8 mouse cellular contexts compared by ENCODE assay signal in the genomic region with DNA sequence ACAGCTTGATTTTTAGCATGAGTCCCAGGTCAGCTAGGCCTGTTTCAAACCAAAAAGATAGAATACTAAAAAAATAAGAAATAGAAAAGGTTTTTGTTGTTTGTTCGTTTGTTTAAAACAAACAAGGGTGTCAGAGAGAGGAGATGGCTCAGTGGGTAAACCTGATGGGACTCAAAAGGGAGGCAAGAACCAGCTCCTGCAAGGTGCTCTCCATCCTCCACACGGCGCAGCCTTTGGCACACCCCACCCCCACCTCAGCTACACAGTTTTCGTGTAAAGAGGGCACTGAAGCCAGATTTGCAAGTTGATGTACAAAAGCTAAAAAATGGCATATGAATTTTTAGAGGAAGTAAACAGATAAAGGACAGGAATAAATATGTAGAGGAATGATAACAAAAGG.
"Had no signal": no experiment of that assay in that cellular context is flagged by ENCODE, and none has a peak within 500 bp of the region (broad histone marks: within the 10 kb centered on the region; RNA-seq: fewer than 3 reads in every experiment).

No protein-coding gene starts in this region.

- H3K9ac ChIP-seq: kidney, embryonic 15.5 days; midbrain, embryonic 12.5 days had no signal

- H3K27me3 ChIP-seq: kidney, embryonic 15.5 days; midbrain, embryonic 12.5 days had no signal

- H3K4me3 ChIP-seq: kidney, embryonic 15.5 days; midbrain, embryonic 12.5 days had no signal

- DNase-seq: kidney, adult 2 months; kidney, postnatal 14 days; lung, adult 18-20 months had no signal

- H3K9me3 ChIP-seq: kidney, embryonic 15.5 days; midbrain, embryonic 12.5 days had no signal

- ATAC-seq: midbrain, embryonic 16.5 days had no signal

- H3K27ac ChIP-seq: kidney, embryonic 15.5 days; left cerebral cortex, adult 2 months; midbrain, embryonic 12.5 days; stomach, postnatal 0 days had no signal
